Mouse (Mus musculus) embryonic facial prominence, embryonic 14.5 days (tissue): ENCODE measurements at regions not wholly inside any gene's neighbourhood (a gene's known extent, or its start where the extent isn't known, plus 50 kb on each side); places are given as distances from the start of the nearest gene placed in this dataset.

Experiments
- ATAC-seq: fragments of 200-750 bp; cut with Nextera tagmentation; 2 replicates; pipeline ENCODE4 v1.8.0; 2017; ENCODE audit warnings: low read depth, moderate number of reproducible peaks, moderate TSS enrichment
- DNase-seq: peaks from one replicate; pipeline ENCODE4 v3.0.0-alpha.2; 2015; ENCODE audit warnings: low spot score
- H3K27ac ChIP-seq: fragments of 300-500 bp; sonication (generic); replicated peaks from 2 replicates; pipeline ENCODE4 v1.5.1; 2014; ENCODE audit warnings: low read depth, mild to moderate bottlenecking, low read length, moderate library complexity
- H3K27me3 ChIP-seq: fragments of 300-500 bp; sonication (generic); replicated peaks from 2 replicates; pipeline ENCODE4 v1.6.1; 2014; ENCODE audit warnings: low read length; ENCODE audit not compliant: control insufficient read depth, insufficient read depth
- H3K36me3 ChIP-seq: fragments of 300-500 bp; sonication (generic); 2 replicates; pipeline ENCODE4 v1.6.1; 2014; ENCODE audit warnings: low read length, mixed read lengths; ENCODE audit not compliant: control insufficient read depth, insufficient read depth
- H3K4me1 ChIP-seq: fragments of 300-500 bp; sonication (generic); 2 replicates; pipeline ENCODE4 v1.6.1; 2014; ENCODE audit warnings: antibody characterized with exemption, low read length; ENCODE audit not compliant: control insufficient read depth, insufficient read depth
- H3K4me2 ChIP-seq: fragments of 300-500 bp; sonication (generic); 2 replicates; pipeline ENCODE4 v1.6.1; 2014; ENCODE audit warnings: low read depth, mild to moderate bottlenecking, low read length, moderate library complexity, mixed read lengths
- H3K4me3 ChIP-seq: fragments of 300-500 bp; sonication (generic); 2 replicates; pipeline ENCODE4 v1.5.1; 2014; ENCODE audit warnings: low read depth, mild to moderate bottlenecking, low read length
- H3K9ac ChIP-seq: fragments of 300-500 bp; sonication (generic); 2 replicates; pipeline ENCODE4 v1.6.1; 2014; ENCODE audit warnings: low read depth, mild to moderate bottlenecking, low read length, moderate library complexity, mixed read lengths
- H3K9me3 ChIP-seq: fragments of 300-500 bp; sonication (generic); 2 replicates; pipeline ENCODE4 v1.6.1; 2016; ENCODE audit warnings: low read length; ENCODE audit not compliant: control insufficient read depth
- WGBS: fragments of 180-500 bp; shearing (Covaris S2); extraction: QIAGEN DNeasy Blood & Tissue Kit; methylation state at CpG from one replicate; pipeline ENCODE4 v1.1.7; 2014; 5-methylcytosine and 5-hydroxymethylcytosine counted together

DNA sequence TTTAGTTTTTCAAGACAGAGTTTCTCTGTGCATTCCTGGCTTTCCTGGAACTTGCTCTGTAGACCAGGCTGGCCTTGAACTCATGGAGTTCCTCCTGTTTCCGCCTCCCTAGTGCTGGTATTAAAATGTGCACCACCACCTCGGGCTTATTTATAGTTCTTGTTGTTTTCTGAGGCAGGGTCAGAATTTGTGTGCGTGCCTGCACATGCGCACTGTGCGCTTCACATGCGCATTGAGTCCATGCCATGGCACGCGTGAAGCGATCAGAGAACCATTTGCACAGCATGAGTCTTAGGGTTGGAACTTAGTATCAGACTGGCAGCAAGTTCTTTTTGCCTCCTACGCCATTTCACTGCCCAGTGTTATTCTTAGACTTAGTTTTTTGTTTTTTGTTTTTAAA, 68.8 kb upstream of the Jak1 start:
- no peaks in the 10 kb centered on the region for H3K36me3 ChIP-seq
- H3K4me3 ChIP-seq: no peak overlapping the region
- whole genome bisulfite sequencing: 95% methylated on average over 10 of the region's 10 CpGs
- no peak for DNase-seq
- H3K9ac ChIP-seq: no peak overlapping the region
- ATAC-seq: no peak
- no peaks in the 10 kb centered on the region for H3K9me3 ChIP-seq
- no peak overlapping the region for H3K4me2 ChIP-seq
- H3K27me3 ChIP-seq: no peaks in the 10 kb centered on the region
- no peaks in the 10 kb centered on the region for H3K4me1 ChIP-seq
- H3K27ac ChIP-seq: no peak overlapping the region

DNA sequence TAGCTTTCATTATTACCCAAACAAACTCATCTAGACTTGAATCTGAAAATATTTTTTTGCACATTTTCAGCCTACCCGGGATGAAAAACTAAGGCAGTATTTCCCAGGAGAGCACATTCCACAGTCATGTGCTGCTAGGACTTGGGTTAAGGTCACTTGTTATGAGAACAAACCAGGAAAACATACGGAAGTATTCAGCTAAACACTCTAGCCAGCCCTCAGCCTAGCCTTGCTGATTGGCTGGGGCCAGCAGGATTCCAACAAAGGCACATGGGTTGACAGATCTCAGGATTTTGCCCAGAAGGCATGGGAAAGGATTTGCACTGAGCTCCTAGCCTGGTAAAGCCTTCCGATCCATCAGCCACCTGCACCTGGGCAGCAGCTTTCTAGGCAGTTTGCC, 68.0 kb upstream of the Jak1 start:
- Histone ChIP-seq H3K4me3 (no peak overlapping the region), H3K4me2 (no peak overlapping the region), H3K9me3 (no peaks in the 10 kb centered on the region), H3K27me3 (no peaks in the 10 kb centered on the region), H3K9ac (no peak overlapping the region), H3K27ac (no peak overlapping the region), H3K4me1 (no peaks in the 10 kb centered on the region), H3K36me3 (no peaks in the 10 kb centered on the region)
- no peak for ATAC-seq
- WGBS: 35% methylated on average over 3 of the region's 3 CpGs
- no peak for DNase-seq

DNA sequence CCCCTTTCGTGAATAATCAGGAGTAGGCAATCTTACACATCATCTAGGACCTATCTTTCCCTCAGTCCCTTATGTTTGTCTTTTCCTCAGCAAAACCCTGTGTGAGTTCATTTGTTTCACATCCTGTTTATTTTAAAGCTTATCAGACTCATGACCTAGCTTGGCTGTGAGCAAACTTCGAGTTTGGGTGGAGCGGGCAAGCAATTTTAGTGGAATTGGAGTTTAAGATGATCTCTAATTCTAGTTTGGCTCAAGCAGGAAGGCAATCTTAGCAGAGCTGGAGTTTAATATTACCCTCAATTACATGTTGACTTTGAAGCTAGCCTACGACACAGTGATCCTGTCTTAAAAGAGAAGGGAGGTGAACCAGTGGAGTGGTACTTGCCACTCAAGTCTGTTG, 66.1 kb upstream of the Jak1 start:
- no peaks in the 10 kb centered on the region for H3K27me3 ChIP-seq
- DNase-seq (no peak), ATAC-seq (no peak)
- no peak overlapping the region for H3K9ac ChIP-seq
- H3K9me3 ChIP-seq: no peaks in the 10 kb centered on the region
- H3K4me2 ChIP-seq: no peak overlapping the region
- 78% methylated on average over 4 of the region's 4 CpGs for WGBS
- H3K4me3 ChIP-seq: no peak overlapping the region
- no peak overlapping the region for H3K27ac ChIP-seq
- no peaks in the 10 kb centered on the region for H3K36me3 ChIP-seq
- H3K4me1 ChIP-seq: no peaks in the 10 kb centered on the region

- Histone ChIP-seq H3K27me3 (no peaks in the 10 kb centered on the region), H3K36me3 (no peaks in the 10 kb centered on the region)
- no peak for DNase-seq
These were observed 64.0 kb upstream of the Jak1 start for GRCm38 (mm10) chr4:101329060-101329459.

GRCm38 (mm10) chr4:101326067-101326466, 61.0 kb upstream of the Jak1 start:
- H3K4me1 ChIP-seq: no peaks in the 10 kb centered on the region
- H3K36me3 ChIP-seq: no peaks in the 10 kb centered on the region
- no peak overlapping the region for H3K27ac ChIP-seq
- no peaks in the 10 kb centered on the region for H3K27me3 ChIP-seq
- H3K4me3 ChIP-seq: no peak overlapping the region
- H3K9me3 ChIP-seq: no peaks in the 10 kb centered on the region
- H3K4me2 ChIP-seq: no peak overlapping the region
- DNase-seq (no peak), ATAC-seq (no peak)
- WGBS: 82% methylated on average over 3 of the region's 3 CpGs
- no peak overlapping the region for H3K9ac ChIP-seq

More at GRCm38 (mm10) chr4:101329060-101329459, 64.0 kb upstream of the Jak1 start:
- Histone ChIP-seq H3K4me2 (no peak overlapping the region), H3K4me1 (no peaks in the 10 kb centered on the region), H3K9me3 (no peaks in the 10 kb centered on the region), H3K9ac (no peak overlapping the region), H3K27ac (no peak overlapping the region), H3K4me3 (no peak overlapping the region)
- ATAC-seq: no peak
- WGBS: 73% methylated on average over 7 of the region's 7 CpGs

- ATAC-seq (no peak), DNase-seq (no peak)
- no peaks in the 10 kb centered on the region for H3K4me1 ChIP-seq
- no peaks in the 10 kb centered on the region for H3K36me3 ChIP-seq
- no peaks in the 10 kb centered on the region for H3K27me3 ChIP-seq
- H3K4me2 ChIP-seq: no peak overlapping the region
- H3K27ac ChIP-seq: no peak overlapping the region
- WGBS: 66% methylated on average over 2 of the region's 2 CpGs
- no peak overlapping the region for H3K4me3 ChIP-seq
- no peaks in the 10 kb centered on the region for H3K9me3 ChIP-seq
- H3K9ac ChIP-seq: no peak overlapping the region
These were observed 56.6 kb upstream of the Jak1 start for GRCm38 (mm10) chr4:101321731-101322130.

DNA sequence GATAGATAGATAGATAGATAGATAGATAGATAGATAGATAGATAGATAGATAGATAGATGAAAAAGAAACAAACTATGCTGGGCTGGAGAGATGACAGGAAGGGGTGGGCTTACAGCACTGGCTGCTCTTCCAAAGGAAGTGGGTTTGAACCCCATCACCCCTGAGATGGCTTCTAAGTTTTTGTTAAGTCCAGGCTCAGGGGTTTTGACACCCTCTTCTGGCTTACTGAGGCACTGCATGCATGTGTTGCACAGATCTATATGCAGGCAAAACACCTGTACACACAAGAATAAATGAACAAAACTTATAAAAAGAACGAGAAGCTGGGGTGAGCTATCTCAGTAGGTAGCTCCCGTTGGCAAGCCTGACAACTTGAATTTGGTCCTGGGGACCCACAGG, 55.5 kb upstream of the Jak1 start:
- H3K9ac ChIP-seq: no peak overlapping the region
- ATAC-seq (no peak), DNase-seq (no peak)
- no peaks in the 10 kb centered on the region for H3K27me3 ChIP-seq
- H3K9me3 ChIP-seq: no peaks in the 10 kb centered on the region
- H3K27ac ChIP-seq: no peak overlapping the region
- no peaks in the 10 kb centered on the region for H3K4me1 ChIP-seq
- H3K4me2 ChIP-seq: no peak overlapping the region
- WGBS: 64% methylated on average over 2 of the region's 2 CpGs
- no peak overlapping the region for H3K4me3 ChIP-seq
- H3K36me3 ChIP-seq: no peaks in the 10 kb centered on the region

- ATAC-seq (no peak), DNase-seq (no peak)
- Histone ChIP-seq H3K4me3 (no peak overlapping the region), H3K4me1 (no peaks in the 10 kb centered on the region), H3K9ac (no peak overlapping the region), H3K4me2 (no peak overlapping the region), H3K27ac (no peak overlapping the region), H3K36me3 (no peaks in the 10 kb centered on the region), H3K9me3 (no peaks in the 10 kb centered on the region), H3K27me3 (no peaks in the 10 kb centered on the region)
- WGBS: 83% methylated on average over 4 of the region's 4 CpGs
These were observed 54.7 kb upstream of the Jak1 start for GRCm38 (mm10) chr4:101319681-101320220.

DNA sequence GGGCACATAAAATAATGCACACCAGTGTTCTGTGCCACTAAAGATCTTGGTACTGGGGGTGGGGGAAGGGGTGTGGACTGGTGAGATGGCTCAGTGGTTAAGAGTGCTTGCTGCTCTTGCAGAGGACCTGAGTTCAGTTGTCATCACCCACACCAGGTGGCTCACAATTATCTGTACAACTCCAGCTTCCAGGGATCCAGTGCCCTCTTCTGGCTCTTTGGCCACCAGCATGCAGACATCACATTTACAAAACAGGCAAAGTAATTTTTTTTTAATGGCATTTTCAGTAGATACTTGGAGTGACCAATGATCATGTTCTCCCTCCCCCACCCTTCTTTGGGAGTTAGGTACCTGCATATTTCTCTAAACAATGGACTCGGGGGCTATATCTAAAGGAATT, 53.8 kb upstream of the Jak1 start:
- 87% methylated on average over 1 of the region's 1 CpGs for WGBS

More for the DNA sequence above, 53.8 kb upstream of the Jak1 start:
- Histone ChIP-seq H3K4me2 (no peak overlapping the region), H3K4me1 (no peaks in the 10 kb centered on the region), H3K9ac (no peak overlapping the region), H3K27ac (no peak overlapping the region), H3K4me3 (no peak overlapping the region), H3K9me3 (no peaks in the 10 kb centered on the region), H3K36me3 (no peaks in the 10 kb centered on the region), H3K27me3 (no peaks in the 10 kb centered on the region)
- ATAC-seq: no peak
- no peak for DNase-seq
